Mouse (Mus musculus) cerebellum, adult 2 months (tissue): Measurements from ENCODE around the gene S1pr3.

Source experiments
- CTCF ChIP-seq: fragments of 200-500 bp; IDR thresholded peaks from 2 replicates; pipeline ENCODE4 v1.5.1; 2011; ENCODE audit warnings: low read depth, mild to moderate bottlenecking, control low read depth, low read length, moderate library complexity, borderline replicate concordance; ENCODE audit not compliant: insufficient read depth
- POLR2A ChIP-seq: fragments of 200-500 bp; IDR thresholded peaks from 2 replicates; pipeline ENCODE4 v1.6.1; 2011; ENCODE audit warnings: low read length, control low read depth, borderline replicate concordance; ENCODE audit not compliant: insufficient read depth

GRCm38 (mm10) chr13:51411243-51411642 lies 2.8 kb downstream of the S1pr3 start:
- no peak for TF ChIP-seq CTCF
- TF ChIP-seq POLR2A = no peak
